Mouse (Mus musculus): Measurements from ENCODE around the gene Scn9a.

GRCm38 (mm10) chr2:66508032-66508431 lies 126.7 kb downstream of the Scn9a start:
- TF ChIP-seq CHD2 (IDR thresholded peaks at IDR 0.05; ENCODE audit: low read depth, low read length) (no peak), MAFK (IDR thresholded peaks at IDR 0.05; ENCODE audit: insufficient read depth, low read depth, low read length) (no peak)

All from ES-E14 (cell line).